Mouse (Mus musculus): ENCODE data around the gene Msrb2. TPM values are rescaled to one million over a fixed set of nuclear protein-coding genes. Genes with fewer than 3 reads are reported as not detected.

The Msrb2 gene
- total RNA-seq, 1 experiment: 17.1 TPM

- no peak for DNase-seq (ENCODE audit: low read depth, low spot score)
- in situ Hi-C loops (cut with MboI; ENCODE audit: low sequenced_read_pairs in 2 of 2, unreplicated experiment in 2 of 2): no loop called here
- Histone ChIP-seq H3K27ac (ENCODE audit: insufficient read depth, low read depth, low read length, poor library complexity, severe bottlenecking) (no peak overlapping the region), H3K4me1 (ENCODE audit: control insufficient read depth in 2 of 2, insufficient read depth in 2 of 2, low read length in 2 of 2, poor library complexity in 1 of 2) (peaks cover 2 to 4% of the 10 kb centered on the region in 2 experiments; a peak in 2 of 4 replicates), H3K9ac (ENCODE audit: insufficient read depth, low read depth, low read length, poor library complexity, severe bottlenecking) (no peak overlapping the region), H3K9me3 (ENCODE audit: control insufficient read depth, insufficient read depth, low read depth, low read length) (no peaks in the 10 kb centered on the region), H3K4me3 (ENCODE audit: insufficient read depth in 1 of 2, low read depth in 1 of 2, low read length in 2 of 2, poor library complexity in 1 of 2, severe bottlenecking in 1 of 2) (no peak overlapping the region; a peak in 1 of 4 replicates), H3K36me3 (ENCODE audit: control insufficient read depth, insufficient read depth, low read length, poor library complexity, severe bottlenecking) (no peaks in the 10 kb centered on the region)
- TF ChIP-seq MAFK (IDR thresholded peaks at IDR 0.05; ENCODE audit: insufficient read depth, low read depth, low read length) (no peak), HCFC1 (IDR thresholded peaks at IDR 0.05; ENCODE audit: borderline replicate concordance, insufficient read depth, low read length) (no peak), ZNF384 (IDR thresholded peaks at IDR 0.05; ENCODE audit: low read depth, low read length) (no peak), CHD2 (IDR thresholded peaks at IDR 0.05; ENCODE audit: low read depth, low read length) (no peak)
Measured at GRCm38 (mm10) chr2:19367114-19367513, 4.1 kb upstream of the Msrb2 start.

GRCm38 (mm10) chr2:19373695-19374094 lies 2.5 kb downstream of the Msrb2 start:
- no peak for DNase-seq (ENCODE audit: low read depth, low spot score)
- no peak overlapping the region for H3K4me3 ChIP-seq (ENCODE audit: insufficient read depth in 1 of 2, low read depth in 1 of 2, low read length in 2 of 2, poor library complexity in 1 of 2, severe bottlenecking in 1 of 2)
- no peaks in the 10 kb centered on the region for H3K36me3 ChIP-seq (ENCODE audit: control insufficient read depth, insufficient read depth, low read length, poor library complexity, severe bottlenecking)
- H3K4me1 ChIP-seq (ENCODE audit: control insufficient read depth in 2 of 2, insufficient read depth in 2 of 2, low read length in 2 of 2, poor library complexity in 1 of 2): peaks cover 4 to 5% of the 10 kb centered on the region in 2 experiments; a peak in 3 of 4 replicates
- TF ChIP-seq CHD2 (IDR thresholded peaks at IDR 0.05; ENCODE audit: low read depth, low read length) (no peak), HCFC1 (IDR thresholded peaks at IDR 0.05; ENCODE audit: borderline replicate concordance, insufficient read depth, low read length) (no peak), ZNF384 (IDR thresholded peaks at IDR 0.05; ENCODE audit: low read depth, low read length) (no peak), ZC3H11A (IDR thresholded peaks at IDR 0.05; ENCODE audit: borderline replicate concordance, low read depth, low read length) (no peak), MAFK (IDR thresholded peaks at IDR 0.05; ENCODE audit: insufficient read depth, low read depth, low read length) (no peak)
- no peak overlapping the region for H3K9ac ChIP-seq (ENCODE audit: insufficient read depth, low read depth, low read length, poor library complexity, severe bottlenecking)
- in situ Hi-C loops (cut with MboI; ENCODE audit: low sequenced_read_pairs in 2 of 2, unreplicated experiment in 2 of 2): no loop called here
- no peak overlapping the region for H3K27ac ChIP-seq (ENCODE audit: insufficient read depth, low read depth, low read length, poor library complexity, severe bottlenecking)
- no peaks in the 10 kb centered on the region for H3K9me3 ChIP-seq (ENCODE audit: control insufficient read depth, insufficient read depth, low read depth, low read length)

GRCm38 (mm10) chr2:19380446-19380950 lies 9.3 kb downstream of the Msrb2 start:
- peaks cover 5 to 28% of the 10 kb centered on the region in 2 experiments; a peak in 3 of 4 replicates for H3K4me1 ChIP-seq (ENCODE audit: control insufficient read depth in 2 of 2, insufficient read depth in 2 of 2, low read length in 2 of 2, poor library complexity in 1 of 2)
- no peak for DNase-seq (ENCODE audit: low read depth, low spot score)
- H3K9ac ChIP-seq (ENCODE audit: insufficient read depth, low read depth, low read length, poor library complexity, severe bottlenecking): no peak overlapping the region
- H3K36me3 ChIP-seq (ENCODE audit: control insufficient read depth, insufficient read depth, low read length, poor library complexity, severe bottlenecking): peaks cover 3% of the 10 kb centered on the region; the same call in 1 of the 2 replicates
- H3K27ac ChIP-seq (ENCODE audit: insufficient read depth, low read depth, low read length, poor library complexity, severe bottlenecking): peak overlapping the region; percentile 52; the same call in 1 of the 2 replicates
- TF ChIP-seq ZC3H11A (IDR thresholded peaks at IDR 0.05; ENCODE audit: borderline replicate concordance, low read depth, low read length) (no peak), MAFK (IDR thresholded peaks at IDR 0.05; ENCODE audit: insufficient read depth, low read depth, low read length) (no peak), ZNF384 (IDR thresholded peaks at IDR 0.05; ENCODE audit: low read depth, low read length) (no peak), HCFC1 (IDR thresholded peaks at IDR 0.05; ENCODE audit: borderline replicate concordance, insufficient read depth, low read length) (no peak), CHD2 (IDR thresholded peaks at IDR 0.05; ENCODE audit: low read depth, low read length) (no peak)
- in situ Hi-C loops (cut with MboI; ENCODE audit: low sequenced_read_pairs in 2 of 2, unreplicated experiment in 2 of 2): no loop called here
- no peak overlapping the region for H3K4me3 ChIP-seq (ENCODE audit: insufficient read depth in 1 of 2, low read depth in 1 of 2, low read length in 2 of 2, poor library complexity in 1 of 2, severe bottlenecking in 1 of 2)
- no peaks in the 10 kb centered on the region for H3K9me3 ChIP-seq (ENCODE audit: control insufficient read depth, insufficient read depth, low read depth, low read length)

GRCm38 (mm10) chr2:19380986-19381385 lies 9.7 kb downstream of the Msrb2 start:
- Histone ChIP-seq H3K4me1 (ENCODE audit: control insufficient read depth in 2 of 2, insufficient read depth in 2 of 2, low read length in 2 of 2, poor library complexity in 1 of 2) (peaks cover 5 to 28% of the 10 kb centered on the region in 2 experiments; a peak in 3 of 4 replicates), H3K9ac (ENCODE audit: insufficient read depth, low read depth, low read length, poor library complexity, severe bottlenecking) (no peak overlapping the region), H3K4me3 (ENCODE audit: insufficient read depth in 1 of 2, low read depth in 1 of 2, low read length in 2 of 2, poor library complexity in 1 of 2, severe bottlenecking in 1 of 2) (peak overlapping the region in 1 of 2 experiments; percentile 26; a peak in 1 of 4 replicates), H3K9me3 (ENCODE audit: control insufficient read depth, insufficient read depth, low read depth, low read length) (no peaks in the 10 kb centered on the region), H3K36me3 (ENCODE audit: control insufficient read depth, insufficient read depth, low read length, poor library complexity, severe bottlenecking) (peaks cover 3% of the 10 kb centered on the region; the same call in 1 of the 2 replicates), H3K27ac (ENCODE audit: insufficient read depth, low read depth, low read length, poor library complexity, severe bottlenecking) (peak overlapping the region; percentile 52)
- no peak for DNase-seq (ENCODE audit: low read depth, low spot score)
- in situ Hi-C loops (cut with MboI; ENCODE audit: low sequenced_read_pairs in 2 of 2, unreplicated experiment in 2 of 2): no loop called here
- no peak for TF ChIP-seq ZC3H11A (IDR thresholded peaks at IDR 0.05; ENCODE audit: borderline replicate concordance, low read depth, low read length)
- TF ChIP-seq HCFC1 (IDR thresholded peaks at IDR 0.05; ENCODE audit: borderline replicate concordance, insufficient read depth, low read length): no peak
- TF ChIP-seq MAFK (IDR thresholded peaks at IDR 0.05; ENCODE audit: insufficient read depth, low read depth, low read length): no peak
- TF ChIP-seq CHD2 (IDR thresholded peaks at IDR 0.05; ENCODE audit: low read depth, low read length): no peak
- no peak for TF ChIP-seq ZNF384 (IDR thresholded peaks at IDR 0.05; ENCODE audit: low read depth, low read length)
